Mouse (Mus musculus): ENCODE measurements around the gene Olfr605. TPM values are rescaled to one million over a fixed set of nuclear protein-coding genes. Genes with fewer than 3 reads are reported as not detected.
"Not testable (repeated sequence)": the region's sequence is repeated elsewhere in the genome, so short reads cannot be mapped to it uniquely, and the experiment has no call there.

The Olfr605 gene
- total RNA-seq (2021), result not detected

DNA sequence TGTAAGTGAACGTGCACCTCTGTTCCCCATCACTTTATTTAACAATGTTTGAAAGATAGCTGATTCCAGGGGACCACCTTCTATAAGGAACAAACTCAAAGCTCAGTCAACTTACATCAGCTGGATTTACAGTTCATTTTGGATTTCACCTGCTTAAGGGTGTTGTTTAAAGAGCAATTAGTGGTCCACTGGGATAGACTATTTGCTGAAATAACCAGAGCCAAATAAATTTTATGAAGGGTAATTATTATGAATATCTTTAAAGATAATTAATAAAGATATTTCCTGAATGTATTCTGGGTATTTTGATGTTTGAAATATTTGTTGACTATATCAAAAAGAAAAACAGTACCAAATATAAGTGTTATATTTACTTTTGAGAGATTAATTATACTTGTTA lies at the start of gene Olfr605:
Olfr605 (minus strand) TSS at position 101 of the 400 bp plus-strand sequence.
- DNase-seq, result no peak
- intact Hi-C loops (cut with DNase I), result no loop called here

DNA sequence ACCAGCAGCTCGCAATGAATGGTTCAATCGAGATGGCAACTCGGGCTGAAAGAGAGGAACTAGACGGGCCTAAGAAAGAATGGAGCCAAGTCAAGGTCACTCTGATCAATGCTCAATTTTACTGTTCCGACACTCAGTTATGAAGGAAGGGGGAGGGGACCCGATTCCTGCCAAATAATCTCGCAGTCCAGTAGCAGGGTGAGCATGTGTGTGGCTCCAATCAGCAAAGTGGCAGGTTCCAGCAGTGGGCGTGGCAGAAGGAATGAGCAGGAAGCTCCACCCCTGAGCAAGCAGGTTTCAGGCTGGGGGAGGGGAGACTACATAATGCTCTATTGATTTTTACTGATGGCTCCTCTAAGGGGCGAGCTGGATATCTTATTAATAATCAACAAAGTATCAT lies 31.9 kb upstream of the Olfr605 start:
- DNase-seq; intact Hi-C loops (cut with DNase I): not testable (repeated sequence)

DNA sequence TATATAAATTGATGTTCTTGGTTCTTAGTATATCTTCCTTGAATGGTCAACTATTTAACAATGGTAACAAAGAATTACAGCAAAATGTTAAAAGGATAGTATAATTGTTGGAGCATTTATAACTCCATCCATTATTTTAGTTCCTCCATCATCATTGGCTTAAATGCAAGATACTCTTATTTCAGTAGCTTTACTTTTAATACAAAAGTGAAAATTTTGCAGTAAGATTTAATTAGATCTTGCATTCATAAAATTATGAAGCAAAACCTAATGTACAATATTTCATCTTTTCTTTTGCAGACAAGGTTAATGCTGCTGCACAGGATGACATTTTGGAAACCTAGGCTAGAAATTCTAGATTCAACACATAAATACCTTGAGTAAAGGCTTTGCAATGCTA lies 24.3 kb upstream of the Olfr605 start, which contains the start of gene Olfr608:
Olfr608 (plus strand) TSS at position 301 of the 400 bp plus-strand sequence.
- intact Hi-C loops (cut with DNase I), result no loop called here
- DNase-seq, result no peak

DNA sequence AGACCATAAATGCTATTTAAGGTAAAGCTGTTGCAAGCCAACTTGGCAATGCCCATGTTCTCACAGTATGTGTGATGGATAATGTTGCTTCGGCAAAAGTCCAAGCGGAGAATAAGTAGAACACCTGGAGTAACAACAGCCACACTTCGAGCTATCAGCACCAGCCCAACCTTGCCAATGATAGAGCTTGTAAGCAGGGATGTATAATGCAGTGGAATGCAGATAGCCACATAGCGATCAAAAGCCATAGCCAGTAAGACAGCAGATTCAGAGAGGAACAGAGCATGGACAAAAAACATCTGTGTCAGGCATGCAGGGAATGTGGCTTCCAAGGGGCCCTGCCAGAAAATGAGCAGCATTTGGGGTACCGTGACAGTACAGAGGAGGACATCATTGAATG lies 15.4 kb upstream of the Olfr605 start:
- intact Hi-C loops (cut with DNase I), result no loop called here
- DNase-seq, result no peak

DNA sequence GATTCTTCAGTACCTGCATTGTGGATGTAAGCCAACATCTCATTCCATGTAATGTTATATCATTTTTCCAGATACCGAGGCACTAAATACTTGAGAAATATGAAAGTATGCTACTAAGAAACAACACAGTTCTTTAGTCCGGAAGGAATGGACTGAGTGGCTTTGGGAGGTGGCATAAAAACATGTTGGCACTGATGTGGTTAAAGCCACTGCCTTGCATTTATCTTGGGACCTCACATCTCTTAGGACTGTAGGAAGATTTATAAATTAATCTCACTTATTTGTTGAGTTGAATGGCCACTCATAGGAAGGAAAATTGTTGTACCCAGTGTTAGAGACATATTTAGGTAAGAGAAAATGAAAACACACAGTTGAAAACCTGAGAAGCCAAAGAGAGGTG lies 3.5 kb upstream of the Olfr605 start, which contains the start of gene Olfr606:
Olfr606 (plus strand) TSS at position 301 of the 400 bp plus-strand sequence.
- no peak for DNase-seq
- intact Hi-C loops (cut with DNase I), result no loop called here

DNA sequence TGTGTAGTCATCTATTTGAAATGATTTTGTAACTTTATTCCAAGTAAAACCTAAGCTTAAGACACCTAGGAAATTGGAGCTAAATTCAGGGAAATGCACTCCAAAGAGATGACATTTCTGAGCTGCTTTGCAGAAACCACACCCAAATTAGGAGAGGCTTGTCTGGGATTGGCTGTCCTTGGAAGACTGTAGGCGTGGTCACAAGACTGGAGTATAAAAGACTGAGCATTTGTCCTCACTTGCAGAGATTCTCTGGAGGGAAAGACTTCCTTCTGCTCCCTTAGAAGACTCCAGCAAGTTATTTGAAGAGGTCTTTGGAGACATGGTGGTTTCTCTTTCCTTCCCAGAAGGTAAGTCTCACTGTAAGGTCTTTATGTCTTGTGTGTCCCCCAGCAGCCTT lies 30.5 kb downstream of the Olfr605 start, which contains the start of gene Usp17lc:
Usp17lc (plus strand) TSS at position 301 of the 400 bp plus-strand sequence.
- intact Hi-C loops (cut with DNase I), result not testable (repeated sequence)

DNA sequence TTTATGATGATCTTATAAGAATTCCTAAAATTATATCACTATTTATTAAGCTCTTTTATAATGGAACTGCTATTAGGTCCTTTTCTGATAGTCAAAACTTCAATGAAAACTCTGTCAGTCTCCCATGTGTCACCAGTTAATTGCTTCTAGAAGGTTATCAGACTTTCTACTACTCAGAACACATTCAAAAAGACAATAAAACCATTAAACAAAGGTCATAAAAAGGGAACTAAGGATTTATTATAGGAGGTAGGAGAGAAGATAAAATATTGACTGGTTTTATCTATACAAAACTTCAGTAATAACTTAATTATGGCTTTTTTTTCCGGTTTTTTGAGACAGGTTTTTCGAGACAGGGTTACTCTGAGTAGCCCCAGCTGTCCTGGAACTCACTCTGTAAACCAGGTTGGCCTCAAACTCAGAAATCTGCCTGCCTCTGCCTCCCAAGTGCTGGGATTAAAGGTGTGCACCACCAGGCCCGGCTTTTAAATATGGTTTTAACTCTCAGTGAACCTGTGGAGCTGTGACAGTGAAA lies 38.7 kb downstream of the Olfr605 start:
- intact Hi-C loops (cut with DNase I); DNase-seq: not testable (repeated sequence)

More for the DNA sequence above, 30.5 kb downstream of the Olfr605 start, which contains the start of gene Usp17lc:
- not testable (repeated sequence) for DNase-seq

DNA sequence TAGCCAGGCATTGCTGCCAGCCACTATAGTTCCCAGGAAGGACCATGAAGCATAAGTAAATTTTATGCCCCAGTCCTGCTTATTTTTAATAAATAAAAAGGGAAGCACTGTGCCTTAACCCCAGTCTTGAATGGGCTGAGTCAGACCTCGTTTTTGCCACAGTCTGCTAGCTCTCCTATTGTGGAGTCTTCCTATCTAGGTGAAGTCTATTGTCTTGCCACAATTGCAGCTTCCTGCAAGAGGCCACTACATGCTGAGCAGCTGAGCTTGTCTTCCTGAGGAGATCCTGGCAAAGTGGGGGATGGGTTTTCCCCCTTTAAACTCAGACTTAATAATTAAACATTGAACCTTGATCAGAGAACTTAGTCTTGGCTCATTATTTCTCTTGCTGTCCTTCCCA lies 46.3 kb downstream of the Olfr605 start:
- intact Hi-C loops (cut with DNase I), result no loop called here
- DNase-seq, result no peak

DNA sequence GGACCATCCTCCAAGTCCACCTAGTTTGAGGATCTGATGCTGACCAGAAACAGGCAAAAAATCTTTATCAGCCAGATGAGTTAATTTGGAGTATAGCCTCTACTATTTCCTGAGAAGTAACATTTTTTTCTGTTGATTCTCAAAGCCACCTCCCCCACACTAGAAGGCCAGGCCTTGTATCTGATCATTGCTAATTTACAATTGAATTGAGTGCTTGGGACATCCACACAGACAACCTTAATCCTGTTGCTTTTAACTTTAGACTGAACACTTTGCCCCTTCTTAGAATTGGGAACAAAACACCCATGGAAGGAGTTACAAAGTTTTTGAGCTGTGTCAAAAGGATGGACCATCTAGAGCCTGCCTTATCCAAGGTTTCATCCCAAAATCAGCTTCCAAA lies 47.5 kb downstream of the Olfr605 start:
- DNase-seq, result no peak
- intact Hi-C loops (cut with DNase I), result no loop called here

Small RNAs within 50 kb of the gene (microRNA-seq; reads per million reads assigned to microRNA genes)
- gene Gm25774 (ENCODE audit: borderline number of aligned reads in 2 of 2), result 0 reads per million in 2 experiments

Other genes starting within 250 kb of the Olfr605 start
- gene Olfr593, start 233.6 kb downstream of the Olfr605 start, total RNA-seq (2021), result not detected
- not detected for gene Olfr594, start 228.4 kb downstream of the Olfr605 start, total RNA-seq (2021)
- gene Usp17ld, start 192.9 kb downstream of the Olfr605 start, total RNA-seq (2021), result not detected
- gene Olfr596, start 139.8 kb downstream of the Olfr605 start, total RNA-seq (2021), result not detected
- not detected for gene Olfr597, start 129.1 kb downstream of the Olfr605 start, total RNA-seq (2021)
- not detected for gene Olfr598, start 121.9 kb downstream of the Olfr605 start, total RNA-seq (2021)
- not detected for gene Olfr599, start 109.5 kb downstream of the Olfr605 start, total RNA-seq (2021)
- gene Olfr600, start 95.8 kb downstream of the Olfr605 start, total RNA-seq (2021), result not detected
- gene Olfr601, start 82.8 kb downstream of the Olfr605 start, total RNA-seq (2021), result not detected
- gene Olfr603, start 59.3 kb downstream of the Olfr605 start, total RNA-seq (2021), result not detected
- not detected for gene Usp17lc, start 30.4 kb downstream of the Olfr605 start, total RNA-seq (2021)
- gene Olfr606, start 3.6 kb upstream of the Olfr605 start, total RNA-seq (2021), result not detected
- not detected for gene Olfr607, start 18.7 kb upstream of the Olfr605 start, total RNA-seq (2021)
- not detected for gene Olfr608, start 24.4 kb upstream of the Olfr605 start, total RNA-seq (2021)
- gene Olfr609, start 52.6 kb upstream of the Olfr605 start, total RNA-seq (2021), result not detected
- gene Olfr610, start 66.7 kb upstream of the Olfr605 start, total RNA-seq (2021), result not detected
- gene Olfr611, start 75.4 kb upstream of the Olfr605 start, total RNA-seq (2021), result not detected
- not detected for gene Olfr612, start 97.3 kb upstream of the Olfr605 start, total RNA-seq (2021)
- not detected for gene Olfr613, start 102.6 kb upstream of the Olfr605 start, total RNA-seq (2021)
- not detected for gene Olfr615, start 110.6 kb upstream of the Olfr605 start, total RNA-seq (2021)
- not detected for gene Olfr616, start 123.7 kb upstream of the Olfr605 start, total RNA-seq (2021)
- gene Olfr617, start 127.6 kb upstream of the Olfr605 start, total RNA-seq (2021), result not detected
- gene Olfr618, start 144.7 kb upstream of the Olfr605 start, total RNA-seq (2021), result not detected
- not detected for gene Olfr619, start 155.1 kb upstream of the Olfr605 start, total RNA-seq (2021)
- not detected for gene Olfr620, start 167.1 kb upstream of the Olfr605 start, total RNA-seq (2021)
- gene Olfr622, start 197.3 kb upstream of the Olfr605 start, total RNA-seq (2021), result not detected
- not detected for gene Olfr623, start 218.3 kb upstream of the Olfr605 start, total RNA-seq (2021)
- not detected for gene Olfr624, start 225.8 kb upstream of the Olfr605 start, total RNA-seq (2021)
- not detected for gene Olfr625-ps1, start 237.3 kb upstream of the Olfr605 start, total RNA-seq (2021)